Mouse (Mus musculus): ENCODE data around the gene Naaladl2. TPM values are rescaled to one million over a fixed set of nuclear protein-coding genes. Genes with fewer than 3 reads are reported as not detected.

Gene Naaladl2
- polyA plus RNA-seq, 1 experiment: 2.2 TPM

- no peak for DNase-seq
- H3K27ac ChIP-seq (ENCODE audit: insufficient read depth, low read length): no peak overlapping the region
- no peaks in the 10 kb centered on the region for H3K4me1 ChIP-seq (ENCODE audit: control insufficient read depth, insufficient read depth, low read length)
- TF ChIP-seq POLR2A (IDR thresholded peaks at IDR 0.05; ENCODE audit: borderline replicate concordance, insufficient read depth, low read length) (no peak), CTCF (IDR thresholded peaks at IDR 0.05; ENCODE audit: borderline replicate concordance, insufficient read depth, low read depth, low read length) (no peak)
- H3K4me3 ChIP-seq (replicated peaks; ENCODE audit: insufficient read depth, low read depth, low read length): no peak overlapping the region
- no peaks in the 10 kb centered on the region for H3K27me3 ChIP-seq (ENCODE audit: control insufficient read depth, insufficient read depth, low read length)
Measured at GRCm38 (mm10) chr3:24391737-24392136, 752.3 kb downstream of the Naaladl2 start.

GRCm38 (mm10) chr3:24391311-24391710 is 752.8 kb downstream of the Naaladl2 start:
- Histone ChIP-seq H3K4me1 (ENCODE audit: control insufficient read depth, insufficient read depth, low read length) (no peaks in the 10 kb centered on the region), H3K4me3 (replicated peaks; ENCODE audit: insufficient read depth, low read depth, low read length) (no peak overlapping the region), H3K27me3 (ENCODE audit: control insufficient read depth, insufficient read depth, low read length) (no peaks in the 10 kb centered on the region), H3K27ac (ENCODE audit: insufficient read depth, low read length) (no peak overlapping the region)
- DNase-seq: no peak
- WGBS: 53% methylated on average over 1 of the region's 1 CpGs
- TF ChIP-seq CTCF (IDR thresholded peaks at IDR 0.05; ENCODE audit: borderline replicate concordance, insufficient read depth, low read depth, low read length) (no peak), POLR2A (IDR thresholded peaks at IDR 0.05; ENCODE audit: borderline replicate concordance, insufficient read depth, low read length) (no peak)

- Histone ChIP-seq H3K4me3 (replicated peaks; ENCODE audit: insufficient read depth, low read depth, low read length) (no peak overlapping the region), H3K27me3 (ENCODE audit: control insufficient read depth, insufficient read depth, low read length) (no peaks in the 10 kb centered on the region), H3K27ac (ENCODE audit: insufficient read depth, low read length) (no peak overlapping the region), H3K4me1 (ENCODE audit: control insufficient read depth, insufficient read depth, low read length) (no peaks in the 10 kb centered on the region)
- TF ChIP-seq POLR2A (IDR thresholded peaks at IDR 0.05; ENCODE audit: borderline replicate concordance, insufficient read depth, low read length) (no peak), CTCF (IDR thresholded peaks at IDR 0.05; ENCODE audit: borderline replicate concordance, insufficient read depth, low read depth, low read length) (no peak)
- 23% methylated on average over 2 of the region's 2 CpGs for WGBS
- DNase-seq: no peak
Measured at GRCm38 (mm10) chr3:24355010-24355409, 789.1 kb downstream of the Naaladl2 start.

- no peak overlapping the region for H3K27ac ChIP-seq (ENCODE audit: insufficient read depth, low read length)
- no peak overlapping the region for H3K4me3 ChIP-seq (replicated peaks; ENCODE audit: insufficient read depth, low read depth, low read length)
- no peak for DNase-seq
- H3K4me1 ChIP-seq (ENCODE audit: control insufficient read depth, insufficient read depth, low read length): no peaks in the 10 kb centered on the region
- TF ChIP-seq POLR2A (IDR thresholded peaks at IDR 0.05; ENCODE audit: borderline replicate concordance, insufficient read depth, low read length) (no peak), CTCF (IDR thresholded peaks at IDR 0.05; ENCODE audit: borderline replicate concordance, insufficient read depth, low read depth, low read length) (no peak)
- no peaks in the 10 kb centered on the region for H3K27me3 ChIP-seq (ENCODE audit: control insufficient read depth, insufficient read depth, low read length)
- 88% methylated on average over 11 of the region's 11 CpGs for WGBS
Measured at GRCm38 (mm10) chr3:24321489-24322405, 822.3 kb downstream of the Naaladl2 start.

GRCm38 (mm10) chr3:24314658-24315297 is 829.3 kb downstream of the Naaladl2 start:
- DNase-seq: peak; percentile 81 to 92
- WGBS: 13% methylated on average over 4 of the region's 4 CpGs
- Histone ChIP-seq H3K27ac (ENCODE audit: insufficient read depth, low read length) (no peak overlapping the region), H3K27me3 (ENCODE audit: control insufficient read depth, insufficient read depth, low read length) (no peaks in the 10 kb centered on the region), H3K4me3 (replicated peaks; ENCODE audit: insufficient read depth, low read depth, low read length) (no peak overlapping the region), H3K4me1 (ENCODE audit: control insufficient read depth, insufficient read depth, low read length) (peaks cover 4% of the 10 kb centered on the region; the same call in 1 of the 2 replicates)
- TF ChIP-seq POLR2A (IDR thresholded peaks at IDR 0.05; ENCODE audit: borderline replicate concordance, insufficient read depth, low read length) (no peak), CTCF (IDR thresholded peaks at IDR 0.05; ENCODE audit: borderline replicate concordance, insufficient read depth, low read depth, low read length) (no peak)

GRCm38 (mm10) chr3:24225418-24225817 is 918.6 kb downstream of the Naaladl2 start:
- Histone ChIP-seq H3K4me3 (replicated peaks; ENCODE audit: insufficient read depth, low read depth, low read length) (no peak overlapping the region), H3K27me3 (ENCODE audit: control insufficient read depth, insufficient read depth, low read length) (no peaks in the 10 kb centered on the region), H3K27ac (ENCODE audit: insufficient read depth, low read length) (no peak overlapping the region), H3K4me1 (ENCODE audit: control insufficient read depth, insufficient read depth, low read length) (no peaks in the 10 kb centered on the region)
- WGBS: 92% methylated on average over 2 of the region's 2 CpGs
- TF ChIP-seq CTCF (IDR thresholded peaks at IDR 0.05; ENCODE audit: borderline replicate concordance, insufficient read depth, low read depth, low read length) (no peak), POLR2A (IDR thresholded peaks at IDR 0.05; ENCODE audit: borderline replicate concordance, insufficient read depth, low read length) (no peak)
- DNase-seq: no peak

GRCm38 (mm10) chr3:24217476-24217875 is 926.6 kb downstream of the Naaladl2 start:
- H3K4me3 ChIP-seq (replicated peaks; ENCODE audit: insufficient read depth, low read depth, low read length): no peak overlapping the region
- no peak for TF ChIP-seq POLR2A (IDR thresholded peaks at IDR 0.05; ENCODE audit: borderline replicate concordance, insufficient read depth, low read length)
- TF ChIP-seq CTCF (IDR thresholded peaks at IDR 0.05; ENCODE audit: borderline replicate concordance, insufficient read depth, low read depth, low read length): no peak
- no peak for DNase-seq
- no peak overlapping the region for H3K27ac ChIP-seq (ENCODE audit: insufficient read depth, low read length)
- no peaks in the 10 kb centered on the region for H3K27me3 ChIP-seq (ENCODE audit: control insufficient read depth, insufficient read depth, low read length)
- H3K4me1 ChIP-seq (ENCODE audit: control insufficient read depth, insufficient read depth, low read length): no peaks in the 10 kb centered on the region
- 95% methylated on average over 1 of the region's 1 CpGs for WGBS

GRCm38 (mm10) chr3:24166531-24166930 is 977.5 kb downstream of the Naaladl2 start:
- Histone ChIP-seq H3K27me3 (ENCODE audit: control insufficient read depth, insufficient read depth, low read length) (no peaks in the 10 kb centered on the region), H3K4me1 (ENCODE audit: control insufficient read depth, insufficient read depth, low read length) (no peaks in the 10 kb centered on the region), H3K4me3 (replicated peaks; ENCODE audit: insufficient read depth, low read depth, low read length) (no peak overlapping the region), H3K27ac (ENCODE audit: insufficient read depth, low read length) (no peak overlapping the region)
- TF ChIP-seq CTCF (IDR thresholded peaks at IDR 0.05; ENCODE audit: borderline replicate concordance, insufficient read depth, low read depth, low read length) (no peak), POLR2A (IDR thresholded peaks at IDR 0.05; ENCODE audit: borderline replicate concordance, insufficient read depth, low read length) (no peak)
- DNase-seq: no peak
